Mouse (Mus musculus) leukemia stem cell, adult 10-12 weeks (primary cell): ENCODE results near the gene Clec4f. TPM values are rescaled to one million over a fixed set of nuclear protein-coding genes. Genes with fewer than 3 reads are reported as not detected.

Experiments
- polyA plus RNA-seq: library from polyadenylated mRNA; stranded (reverse); fragments of >175 nt; gene quantifications from 2 replicates; pipeline ENCODE4 v1.2.3, GENCODE M21; 2012; ENCODE audit warnings: low replicate concordance

The Clec4f gene
- polyA plus RNA-seq: not detected in 2 replicates

DNA sequence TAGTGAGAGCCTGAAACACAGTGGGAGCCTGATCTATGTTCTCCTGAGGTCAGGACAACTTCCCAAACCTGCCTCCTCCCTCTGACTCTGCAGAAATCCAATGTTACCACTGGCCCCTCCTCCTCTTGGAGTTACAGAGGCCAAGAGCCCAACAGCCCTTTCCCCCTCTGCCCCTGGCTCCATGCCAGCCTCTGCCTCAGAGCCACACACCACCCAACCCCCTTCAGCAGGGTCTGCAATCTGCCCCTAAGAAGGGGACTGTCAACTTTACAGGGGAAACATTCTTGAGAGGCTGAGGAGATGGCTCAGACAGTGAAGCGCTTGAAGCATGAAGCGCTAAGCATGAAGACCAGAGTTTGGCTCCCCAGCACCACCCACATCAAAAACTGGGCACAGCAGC is at the start of gene Clec4f:
TSS of gene Clec4f (minus strand) at position 101 of the 400 bp plus-strand sequence.

GRCm38 (mm10) chr6:83677757-83678156 is 21.8 kb upstream of the Clec4f start, which contains the start of gene Cd207:
Gene Cd207, minus strand, starts transcription at chr6:83677857.

Other genes with a start within 250 kb of the Clec4f start
- 22.8 and 89.4 TPM in 2 replicates for gene Tet3, start 197.1 kb downstream of the Clec4f start, polyA plus RNA-seq
- 6.0 and 15.2 TPM in 2 replicates for gene Dguok, start 149.2 kb downstream of the Clec4f start, polyA plus RNA-seq
- gene Actg2, start 119.9 kb downstream of the Clec4f start, polyA plus RNA-seq: not detected in 2 replicates
- 0.55 and 2.0 TPM in 2 replicates for gene Stambp, start 83.5 kb downstream of the Clec4f start, polyA plus RNA-seq
- 0.15 and 0.23 TPM in 2 replicates for gene Cd207, start 21.7 kb upstream of the Clec4f start, polyA plus RNA-seq
- gene Vax2, start 55.1 kb upstream of the Clec4f start, polyA plus RNA-seq: 0.19 and 0.24 TPM in 2 replicates
- gene Atp6v1b1, start 86.8 kb upstream of the Clec4f start, polyA plus RNA-seq: not detected in 2 replicates
- gene Ankrd53, start 106.5 kb upstream of the Clec4f start, polyA plus RNA-seq: not detected in 2 replicates
- gene Tex261, start 119.6 kb upstream of the Clec4f start, polyA plus RNA-seq: 44.1 and 49.6 TPM in 2 replicates
- gene Nagk, start 138.8 kb upstream of the Clec4f start, polyA plus RNA-seq: 2.7 and 2.9 TPM in 2 replicates
- gene Paip2b, start 175.6 kb upstream of the Clec4f start, polyA plus RNA-seq: 5.0 and 6.2 TPM in 2 replicates
- 5.2 and 6.7 TPM in 2 replicates for gene Zfp638, start 210.9 kb upstream of the Clec4f start, polyA plus RNA-seq